ENCODE assay signal across 10 mouse cellular contexts in the genomic region with DNA sequence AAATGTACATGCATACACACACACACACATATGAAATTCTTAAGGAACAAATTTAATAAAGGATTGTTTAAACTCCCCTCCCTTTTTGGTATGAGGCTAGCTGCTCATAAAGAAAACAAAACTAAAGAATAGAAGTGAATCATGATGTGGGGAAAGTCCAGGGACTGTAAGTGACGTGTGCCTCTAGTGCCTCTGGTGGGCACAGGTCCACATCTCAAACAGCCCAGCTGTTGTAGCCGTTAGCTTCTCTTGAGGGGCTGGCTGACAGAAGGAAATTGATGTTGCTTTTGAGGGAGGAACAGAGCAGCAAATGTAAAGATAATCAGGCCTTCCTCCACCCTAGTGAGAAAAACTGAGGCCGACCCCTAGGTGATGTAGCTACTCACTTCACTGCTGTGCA.
DNase-seq lines count a peak whose midpoint lies in the region; ATAC-seq and TF ChIP-seq lines count a peak whose summit lies in the region.
"Had no signal": no experiment of that assay in that cellular context is flagged by ENCODE, and none has a peak within 500 bp of the region (broad histone marks: within the 10 kb centered on the region; RNA-seq: fewer than 3 reads in every experiment).

No protein-coding gene starts in this region.

- TF ChIP-seq CTCF in heart, postnatal 0 days (IDR thresholded peaks at IDR 0.05; ENCODE audit: low read depth): peak; percentile 49
- peak; percentile 41; the same call in 1 of the 2 replicates for TF ChIP-seq CTCF in bone marrow, adult 2 months (IDR thresholded peaks at IDR 0.05; ENCODE audit: control insufficient read depth, insufficient read depth, low read length)

- H3K9ac ChIP-seq in heart, postnatal 0 days (replicated peaks; ENCODE audit: low read depth, low read length): no peak overlapping the region
- H3K9ac ChIP-seq in neural tube, embryonic 11.5 days (ENCODE audit: low read length): no peak overlapping the region
- no peak overlapping the region for H3K9ac ChIP-seq in neural tube, embryonic 15.5 days (replicated peaks)
- H3K9ac ChIP-seq: heart, embryonic 13.5 days had no signal

- H3K27me3 ChIP-seq in heart, postnatal 0 days (ENCODE audit: control insufficient read depth, insufficient read depth, low read length): no peaks in the 10 kb centered on the region
- H3K27me3 ChIP-seq in neural tube, embryonic 11.5 days (ENCODE audit: control insufficient read depth, insufficient read depth, low read length): no peaks in the 10 kb centered on the region
- H3K27me3 ChIP-seq in neural tube, embryonic 15.5 days (replicated peaks): no peaks in the 10 kb centered on the region
- H3K27me3 ChIP-seq: heart, embryonic 13.5 days had no signal

- DNase-seq in heart, postnatal 0 days (ENCODE audit: low spot score): peak; percentile 80
- no peak for DNase-seq in heart, adult 9 months (ENCODE audit: low spot score in 2 of 2)
- DNase-seq in neural tube, embryonic 11.5 days (ENCODE audit: low spot score): peak; percentile 24
- DNase-seq in urinary bladder, postnatal 10 days (ENCODE audit: low spot score): no peak
- no peak for DNase-seq in right cerebral cortex, adult 2 months (ENCODE audit: low spot score in 2 of 2)
- DNase-seq: left cerebral cortex, postnatal 4 days had no signal

- peaks cover 21% of the 10 kb centered on the region; the same call in 1 of the 2 replicates for H3K4me1 ChIP-seq in heart, postnatal 0 days (ENCODE audit: control insufficient read depth, insufficient read depth)
- H3K4me1 ChIP-seq in neural tube, embryonic 11.5 days (ENCODE audit: control insufficient read depth, insufficient read depth, low read length): no peaks in the 10 kb centered on the region
- peaks cover 16% of the 10 kb centered on the region for H3K4me1 ChIP-seq in neural tube, embryonic 15.5 days
- peaks cover 3% of the 10 kb centered on the region for H3K4me1 ChIP-seq in bone marrow, adult 2 months (ENCODE audit: control insufficient read depth, insufficient read depth, low read length)

- H3K4me3 ChIP-seq in heart, postnatal 0 days (ENCODE audit: low read depth, low read length): no peak overlapping the region
- H3K4me3 ChIP-seq in neural tube, embryonic 11.5 days (ENCODE audit: low read depth, low read length): no peak overlapping the region
- H3K4me3 ChIP-seq in neural tube, embryonic 15.5 days (replicated peaks): no peak overlapping the region
- H3K4me3 ChIP-seq in bone marrow, adult 2 months (replicated peaks; ENCODE audit: control insufficient read depth, low read depth, low read length): no peak overlapping the region
- H3K4me3 ChIP-seq: heart, embryonic 13.5 days had no signal

- no peak for TF ChIP-seq EP300 in heart, postnatal 0 days (IDR thresholded peaks at IDR 0.05; ENCODE audit: low read depth)

- H3K27ac ChIP-seq in heart, postnatal 0 days (ENCODE audit: low read depth): peak overlapping the region; percentile 60
- no peak overlapping the region for H3K27ac ChIP-seq in neural tube, embryonic 11.5 days (ENCODE audit: low read depth, low read length)
- no peak overlapping the region for H3K27ac ChIP-seq in neural tube, embryonic 15.5 days (replicated peaks)
- H3K27ac ChIP-seq in bone marrow, adult 2 months (ENCODE audit: control insufficient read depth, insufficient read depth, low read depth, low read length, poor library complexity): no peak overlapping the region

- no peak for TF ChIP-seq POLR2A in bone marrow, adult 2 months (IDR thresholded peaks at IDR 0.05; ENCODE audit: borderline replicate concordance, control insufficient read depth, low read depth, low read length)

- H3K9me3 ChIP-seq in heart, postnatal 0 days (replicated peaks; ENCODE audit: control insufficient read depth, low read length): no peaks in the 10 kb centered on the region
- no peaks in the 10 kb centered on the region for H3K9me3 ChIP-seq in neural tube, embryonic 11.5 days (ENCODE audit: control insufficient read depth, low read length)
- no peaks in the 10 kb centered on the region for H3K9me3 ChIP-seq in neural tube, embryonic 15.5 days (replicated peaks)
- H3K9me3 ChIP-seq: heart, embryonic 13.5 days had no signal

- ATAC-seq in heart, postnatal 0 days (ENCODE audit: insufficient read depth, low read depth): peak; percentile 57; the same call in 1 of the 2 replicates
- ATAC-seq in neural tube, embryonic 11.5 days (ENCODE audit: insufficient read depth, low FRiP score, low TSS enrichment): no peak
- no peak for ATAC-seq in neural tube, embryonic 15.5 days (ENCODE audit: low FRiP score)
- ATAC-seq in neutrophil, adult 5-6 weeks (ENCODE audit: extremely low read depth, insufficient number of reproducible peaks, low FRiP score, poor library complexity, severe bottlenecking): peak; percentile 81

- H3K4me2 ChIP-seq in heart, postnatal 0 days (ENCODE audit: low read depth, low read length): no peak overlapping the region
- no peak overlapping the region for H3K4me2 ChIP-seq in neural tube, embryonic 11.5 days (ENCODE audit: low read depth)
- H3K4me2 ChIP-seq in neural tube, embryonic 15.5 days: no peak overlapping the region
- H3K4me2 ChIP-seq: heart, embryonic 13.5 days had no signal

- WGBS in heart, postnatal 0 days: 36% methylated on average over 3 of the region's 3 CpGs
- 43% methylated on average over 3 of the region's 3 CpGs for WGBS in neural tube, embryonic 11.5 days
- WGBS in neural tube, embryonic 15.5 days: 36% methylated on average over 3 of the region's 3 CpGs
- 13% methylated on average over 3 of the region's 3 CpGs for WGBS in bone marrow, adult 2 months

- H3K36me3 ChIP-seq in heart, postnatal 0 days (replicated peaks; ENCODE audit: control insufficient read depth, insufficient read depth, low read length): no peaks in the 10 kb centered on the region
- H3K36me3 ChIP-seq in neural tube, embryonic 11.5 days (ENCODE audit: control insufficient read depth, insufficient read depth, low read length): no peaks in the 10 kb centered on the region
- no peaks in the 10 kb centered on the region for H3K36me3 ChIP-seq in neural tube, embryonic 15.5 days
- H3K36me3 ChIP-seq: heart, embryonic 13.5 days had no signal

Comparison
In these comparisons a context has a peak if more than half of its experiments do, and no peak if none do; other contexts are left out.
1. DNase-seq: peak in heart, postnatal 0 days (single experiment) and neural tube, embryonic 11.5 days (single experiment); none in heart, adult 9 months (0 of 2), urinary bladder, postnatal 10 days (single experiment) and right cerebral cortex, adult 2 months (0 of 2).
2. ATAC-seq: peak in heart, postnatal 0 days (single experiment) and neutrophil, adult 5-6 weeks (single experiment); none in neural tube, embryonic 11.5 days (single experiment) and neural tube, embryonic 15.5 days (single experiment).